Mouse (Mus musculus) heart, adult 2 months (tissue): ENCODE results near the gene Entpd6. TPM values are rescaled to one million over a fixed set of nuclear protein-coding genes. Genes with fewer than 3 reads are reported as not detected.

ENCODE experiments used
- DNase-seq, 2 experiments: peaks; one replicate each; pipeline ENCODE4 v3.0.0; 2021
- H3K27ac ChIP-seq: fragments of 200-600 bp; 2 replicates; pipeline ENCODE4 v1.8.1; 2022
- H3K27me3 ChIP-seq: fragments of 200-500 bp; 2 replicates; pipeline ENCODE4 v1.6.1; 2012; ENCODE audit warnings: mild to moderate bottlenecking, low read length, inconsistent platforms, mixed read lengths; ENCODE audit not compliant: control insufficient read depth, insufficient read depth
- H3K36me3 ChIP-seq: fragments of 200-500 bp; 2 replicates; pipeline ENCODE4 v1.6.1; 2012; ENCODE audit warnings: low read length, inconsistent platforms; ENCODE audit not compliant: control insufficient read depth, insufficient read depth
- H3K4me1 ChIP-seq: fragments of 200-500 bp; 2 replicates; pipeline ENCODE4 v1.6.1; 2011; ENCODE audit warnings: low read length; ENCODE audit not compliant: control insufficient read depth, insufficient read depth
- H3K4me3 ChIP-seq: fragments of 200-600 bp; 2 replicates; pipeline ENCODE4 v1.8.1; 2022
- H3K79me2 ChIP-seq: fragments of 200-500 bp; replicated peaks from 2 replicates; pipeline ENCODE4 v1.6.1; 2012; ENCODE audit warnings: mild to moderate bottlenecking, inconsistent platforms, low read length, moderate library complexity, mixed read lengths; ENCODE audit not compliant: control insufficient read depth, insufficient read depth
- H3K9ac ChIP-seq: fragments of 200-500 bp; 2 replicates; pipeline ENCODE4 v1.6.1; 2012; ENCODE audit warnings: low read depth, mild to moderate bottlenecking, control low read depth, inconsistent platforms, low read length, mixed read lengths
- CTCF ChIP-seq: fragments of 200-600 bp; IDR thresholded peaks from 2 replicates; pipeline ENCODE4 v1.8.1; 2022; ENCODE audit warnings: antibody characterized with exemption, mild to moderate bottlenecking, moderate library complexity
- EP300 ChIP-seq: fragments of 200-500 bp; IDR thresholded peaks from 2 replicates; pipeline ENCODE4 v1.6.1; 2011; ENCODE audit warnings: low read depth, low read length, control low read depth; ENCODE audit not compliant: insufficient read depth
- POLR2A ChIP-seq: fragments of 200-500 bp; IDR thresholded peaks from 2 replicates; pipeline ENCODE4 v1.6.1; 2011; ENCODE audit warnings: mild to moderate bottlenecking, low read depth, low read length, control low read depth; ENCODE audit not compliant: insufficient read depth
- WGBS: fragments of 180-500 bp; shearing (Covaris S2); methylation state at CpG from one replicate; pipeline ENCODE4 v1.1.7; 2018; 5-methylcytosine and 5-hydroxymethylcytosine counted together
- intact Hi-C: fragments of 180-260 bp; cut with DNase I; formaldehyde crosslinking; loops from one replicate; pipeline ENCODE4 v1.15.1; 2025
- polyA plus RNA-seq: library from polyadenylated mRNA; depleted of rRNA; stranded (reverse); fragments of >200 nt; gene quantifications from 2 replicates; pipeline ENCODE4 v1.2.3, GENCODE M21; 2012
- total RNA-seq, 2 experiments: library from RNA; stranded (reverse); gene quantifications; 2 replicates each; pipeline ENCODE4 v1.2.3; 2021

Gene Entpd6
- total and polyA plus RNA-seq, 3 experiments = 14.7 to 24.4 (median 16.9) TPM

- no peak overlapping the region for H3K4me3 ChIP-seq
- WGBS = 67% methylated on average over 4 of the region's 4 CpGs
- no peaks in the 10 kb centered on the region for H3K27me3 ChIP-seq
- TF ChIP-seq POLR2A (no peak), CTCF (no peak), EP300 (no peak)
- intact Hi-C loops = no loop called here
- H3K9ac ChIP-seq = no peak overlapping the region
- peaks cover 6% of the 10 kb centered on the region for H3K4me1 ChIP-seq
- DNase-seq = no peak
- H3K27ac ChIP-seq = peak overlapping the region; percentile 61
- H3K79me2 ChIP-seq = no peaks in the 10 kb centered on the region
- H3K36me3 ChIP-seq = no peaks in the 10 kb centered on the region; the same call in 1 of the 2 replicates
These were observed 17.4 kb downstream of the Entpd6 start for GRCm38 (mm10) chr2:150766083-150766862.

DNA sequence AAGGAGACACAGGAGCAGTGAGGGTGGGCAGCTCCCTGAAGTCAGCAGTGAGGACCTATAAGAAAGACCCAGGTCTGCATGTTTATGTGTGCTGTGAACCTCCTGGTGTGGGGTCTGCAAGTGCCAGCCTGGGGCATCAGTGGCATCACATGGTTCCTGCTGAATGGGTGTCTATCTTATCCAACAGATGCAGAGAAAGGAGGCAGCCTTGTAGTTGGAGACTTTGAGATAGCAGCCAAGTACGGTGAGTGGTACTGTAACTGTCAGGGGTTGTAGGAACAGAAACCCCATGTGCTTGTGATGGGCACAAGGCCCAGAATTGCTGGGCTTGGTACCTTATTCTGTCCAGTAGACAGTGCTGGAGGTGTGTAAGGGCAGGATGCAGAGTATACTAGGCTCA lies 19.8 kb downstream of the Entpd6 start:
- intact Hi-C loops = no loop called here
- H3K4me3 ChIP-seq = no peak overlapping the region
- WGBS = 44% methylated on average over 1 of the region's 1 CpGs
- no peaks in the 10 kb centered on the region for H3K27me3 ChIP-seq
- H3K27ac ChIP-seq = peak overlapping the region; percentile 93; the same call in 1 of the 2 replicates
- no peaks in the 10 kb centered on the region; the same call in 1 of the 2 replicates for H3K36me3 ChIP-seq
- DNase-seq = peak in 1 of 2 experiments; percentile 35
- H3K79me2 ChIP-seq = no peaks in the 10 kb centered on the region
- H3K9ac ChIP-seq = no peak overlapping the region
- H3K4me1 ChIP-seq = peaks cover 7% of the 10 kb centered on the region
- TF ChIP-seq EP300 (0 out of 2 replicates have a peak, but pooled peaks have one; percentile 17), POLR2A (no peak), CTCF (no peak)

DNA sequence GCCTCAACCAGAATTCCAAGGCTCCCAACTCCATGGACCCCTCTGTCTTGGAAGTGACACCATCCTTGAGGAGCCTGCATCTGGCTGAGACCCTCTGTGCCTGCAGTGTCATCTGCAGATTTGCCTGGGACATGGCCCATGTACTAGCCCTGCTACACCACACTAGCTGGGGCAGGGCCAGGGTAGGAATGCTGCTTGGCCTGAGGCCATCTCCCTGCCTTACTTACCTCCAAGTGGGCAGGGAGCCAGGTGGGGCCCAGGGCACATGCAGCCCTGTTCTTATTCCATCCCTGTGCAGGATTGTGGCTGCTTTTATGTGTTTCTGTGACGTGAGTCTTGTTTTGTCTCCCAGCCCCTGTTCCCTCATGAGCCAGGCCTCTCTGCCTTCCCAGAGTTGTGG lies 21.9 kb downstream of the Entpd6 start:
- 50% methylated on average over 1 of the region's 1 CpGs for WGBS
- Histone ChIP-seq H3K9ac (no peak overlapping the region; the same call in 1 of the 2 replicates), H3K27ac (peak overlapping the region; percentile 93), H3K4me3 (no peak overlapping the region), H3K36me3 (no peaks in the 10 kb centered on the region; the same call in 1 of the 2 replicates), H3K27me3 (no peaks in the 10 kb centered on the region), H3K4me1 (peaks cover 5% of the 10 kb centered on the region), H3K79me2 (no peaks in the 10 kb centered on the region)
- no peak for TF ChIP-seq CTCF
- intact Hi-C loops = no loop called here
- DNase-seq = peak; percentile 77 to 83

DNA sequence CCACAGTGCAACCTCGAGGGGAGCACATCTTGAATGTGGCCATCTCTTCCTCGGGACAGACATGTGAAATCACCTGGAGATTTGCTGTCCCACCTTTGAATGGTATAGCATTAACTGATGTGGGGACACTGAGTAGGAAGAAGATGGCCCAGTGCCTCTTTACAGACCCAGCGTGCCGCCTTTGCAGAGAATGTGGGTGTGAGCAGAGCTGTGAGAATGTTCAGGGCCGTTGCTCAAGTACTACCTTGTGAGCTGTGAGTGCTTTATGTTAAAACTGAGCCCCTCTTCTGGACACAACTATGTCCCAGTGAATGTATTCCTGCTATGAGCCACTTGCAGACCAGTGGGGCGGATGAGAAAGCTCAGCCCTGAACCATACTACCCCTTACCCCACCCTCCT lies 22.3 kb downstream of the Entpd6 start:
- intact Hi-C loops = no loop called here
- no peak overlapping the region for H3K4me3 ChIP-seq
- WGBS = 53% methylated on average over 6 of the region's 6 CpGs
- no peak for TF ChIP-seq EP300
- no peak for TF ChIP-seq POLR2A
- no peak for TF ChIP-seq CTCF
- H3K27ac ChIP-seq = peak overlapping the region; percentile 93
- no peaks in the 10 kb centered on the region for H3K27me3 ChIP-seq
- H3K36me3 ChIP-seq = no peaks in the 10 kb centered on the region; the same call in 1 of the 2 replicates
- no peaks in the 10 kb centered on the region for H3K79me2 ChIP-seq
- H3K4me1 ChIP-seq = peaks cover 5% of the 10 kb centered on the region
- no peak overlapping the region for H3K9ac ChIP-seq
- DNase-seq = no peak

GRCm38 (mm10) chr2:150771996-150772395 lies 23.2 kb downstream of the Entpd6 start:
- intact Hi-C loops = no loop called here
- no peak for DNase-seq
- no peak overlapping the region for H3K4me3 ChIP-seq
- H3K27ac ChIP-seq = peak overlapping the region; percentile 93
- TF ChIP-seq EP300 (no peak), CTCF (no peak), POLR2A (no peak)
- H3K79me2 ChIP-seq = no peaks in the 10 kb centered on the region
- peak overlapping the region; percentile 5 for H3K9ac ChIP-seq
- H3K4me1 ChIP-seq = peaks cover 3% of the 10 kb centered on the region
- H3K36me3 ChIP-seq = peaks cover 4% of the 10 kb centered on the region
- H3K27me3 ChIP-seq = no peaks in the 10 kb centered on the region
- 59% methylated on average over 8 of the region's 8 CpGs for WGBS

DNA sequence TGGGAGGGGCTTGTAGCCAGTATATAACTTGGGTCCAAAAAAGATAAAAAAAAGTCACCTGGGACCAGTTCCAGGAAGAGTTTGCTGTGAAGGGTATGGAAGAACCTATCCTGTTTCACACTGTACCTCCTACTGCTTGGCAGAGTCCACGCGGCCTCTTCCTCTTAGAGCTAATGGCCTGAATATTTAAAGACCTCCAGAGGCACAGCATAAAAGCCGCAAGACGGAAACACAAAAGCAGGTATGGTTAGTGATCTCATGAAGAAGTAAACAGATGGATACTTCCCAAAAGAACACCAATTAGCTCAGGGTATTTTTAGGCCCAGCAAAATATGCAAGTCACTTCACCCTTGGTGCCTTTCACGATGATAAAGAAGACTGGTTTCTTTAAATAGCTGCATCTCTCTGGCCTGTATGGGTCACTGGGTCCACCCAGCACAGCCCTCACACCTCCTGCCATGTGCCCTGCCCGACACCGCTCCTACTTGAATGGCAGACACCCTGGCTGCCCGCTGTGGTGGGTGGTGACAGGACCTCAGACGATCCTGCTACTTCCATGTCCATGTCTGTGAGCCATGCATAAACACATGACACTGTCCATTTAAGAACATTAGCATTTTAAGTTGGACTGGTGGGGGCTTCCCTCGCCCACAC lies 23.8 kb downstream of the Entpd6 start:
- peak overlapping the region; percentile 5; the same call in 1 of the 2 replicates for H3K9ac ChIP-seq
- peaks cover 3% of the 10 kb centered on the region for H3K4me1 ChIP-seq

More for the DNA sequence above, 23.8 kb downstream of the Entpd6 start:
- WGBS = 63% methylated on average over 10 of the region's 10 CpGs
- Histone ChIP-seq H3K4me3 (no peak overlapping the region), H3K79me2 (no peaks in the 10 kb centered on the region), H3K27ac (peak overlapping the region; percentile 93), H3K27me3 (no peaks in the 10 kb centered on the region), H3K36me3 (peaks cover 4% of the 10 kb centered on the region)
- DNase-seq = peak; percentile 50 to 77
- TF ChIP-seq CTCF (no peak), POLR2A (0 out of 2 replicates have a peak, but pooled peaks have one; percentile 23), EP300 (peak; percentile 92)
- intact Hi-C loops = no loop called here
